Mouse (Mus musculus) lung, adult 2 months (tissue): ENCODE measurements at regions not wholly inside any gene's neighbourhood (a gene's known extent, or its start where the extent isn't known, plus 50 kb on each side); places are given as distances from the start of the nearest gene placed in this dataset.

ENCODE experiments used
- DNase-seq: peaks from one replicate; pipeline ENCODE4 v3.0.0; 2022
- H3K4me1 ChIP-seq: fragments of 200-500 bp; 2 replicates; pipeline ENCODE4 v1.6.1; 2011; ENCODE audit warnings: low read length; ENCODE audit not compliant: control insufficient read depth, insufficient read depth
- H3K4me3 ChIP-seq: fragments of 200-500 bp; replicated peaks from 2 replicates; pipeline ENCODE3; 2011; ENCODE audit warnings: low read depth, mild to moderate bottlenecking, control low read depth, low read length; ENCODE audit errors: extremely low read depth
- CTCF ChIP-seq: fragments of 200-500 bp; IDR thresholded peaks from 2 replicates; pipeline ENCODE4 v1.5.1; 2011; ENCODE audit warnings: mild to moderate bottlenecking, low read length, control low read depth; ENCODE audit not compliant: insufficient read depth
- POLR2A ChIP-seq: fragments of 200-500 bp; IDR thresholded peaks from 2 replicates; pipeline ENCODE4 v1.6.1; 2011; ENCODE audit warnings: low read depth, mild to moderate bottlenecking, control low read depth, low read length, borderline replicate concordance; ENCODE audit errors: extremely low read depth
- WGBS: fragments of 180-500 bp; shearing (Covaris S2); methylation state at CpG from one replicate; pipeline ENCODE4 v1.1.7; 2018; 5-methylcytosine and 5-hydroxymethylcytosine counted together

DNA sequence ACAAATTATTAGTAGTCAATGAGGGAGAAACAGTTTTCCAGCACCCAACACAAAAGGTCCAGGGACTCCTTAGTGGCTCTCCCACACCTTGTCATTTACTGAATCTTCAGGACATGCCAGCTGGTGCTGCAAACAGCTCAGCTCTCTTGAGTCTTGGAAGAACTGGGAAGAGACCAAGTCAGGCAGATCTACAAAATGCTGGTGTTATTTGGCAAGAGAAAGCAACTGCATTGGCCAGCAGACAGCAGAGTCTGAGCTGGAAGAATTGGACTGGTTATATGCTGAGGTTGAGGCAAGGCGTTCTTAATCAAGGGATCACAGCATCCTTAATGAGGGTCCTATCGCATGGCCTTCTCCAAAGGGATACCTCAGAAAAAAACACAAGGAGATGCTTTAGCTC lies 124.2 kb upstream of the Lef1 start:
- Histone ChIP-seq H3K4me1 (peaks cover 4% of the 10 kb centered on the region), H3K4me3 (no peak overlapping the region)
- DNase-seq, result no peak
- WGBS, result 83% methylated on average over 2 of the region's 2 CpGs
- TF ChIP-seq POLR2A (no peak), CTCF (no peak)

DNA sequence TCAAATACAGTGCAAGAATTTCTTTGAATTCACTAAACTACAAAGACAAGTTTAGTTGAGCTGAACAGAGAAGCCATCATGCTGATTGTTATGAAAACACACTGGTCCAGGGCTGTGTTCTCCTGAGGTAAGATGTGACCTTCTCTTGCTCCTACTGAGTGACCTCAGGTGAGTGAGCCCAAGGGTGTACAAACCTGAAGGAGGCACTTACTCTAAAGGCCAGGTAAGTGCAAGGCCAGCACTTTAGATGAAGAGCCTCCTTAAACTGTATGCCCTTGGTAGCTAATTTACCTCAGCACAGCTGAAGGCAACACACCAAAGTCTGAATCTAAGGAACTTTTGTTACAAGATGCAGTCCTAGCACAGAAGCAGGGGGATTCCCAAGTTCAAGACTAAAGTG lies 128.7 kb upstream of the Lef1 start:
- Histone ChIP-seq H3K4me3 (no peak overlapping the region), H3K4me1 (peaks cover 1% of the 10 kb centered on the region; the same call in 1 of the 2 replicates)
- no peak for DNase-seq
- no peak for TF ChIP-seq CTCF
- no peak for TF ChIP-seq POLR2A

DNA sequence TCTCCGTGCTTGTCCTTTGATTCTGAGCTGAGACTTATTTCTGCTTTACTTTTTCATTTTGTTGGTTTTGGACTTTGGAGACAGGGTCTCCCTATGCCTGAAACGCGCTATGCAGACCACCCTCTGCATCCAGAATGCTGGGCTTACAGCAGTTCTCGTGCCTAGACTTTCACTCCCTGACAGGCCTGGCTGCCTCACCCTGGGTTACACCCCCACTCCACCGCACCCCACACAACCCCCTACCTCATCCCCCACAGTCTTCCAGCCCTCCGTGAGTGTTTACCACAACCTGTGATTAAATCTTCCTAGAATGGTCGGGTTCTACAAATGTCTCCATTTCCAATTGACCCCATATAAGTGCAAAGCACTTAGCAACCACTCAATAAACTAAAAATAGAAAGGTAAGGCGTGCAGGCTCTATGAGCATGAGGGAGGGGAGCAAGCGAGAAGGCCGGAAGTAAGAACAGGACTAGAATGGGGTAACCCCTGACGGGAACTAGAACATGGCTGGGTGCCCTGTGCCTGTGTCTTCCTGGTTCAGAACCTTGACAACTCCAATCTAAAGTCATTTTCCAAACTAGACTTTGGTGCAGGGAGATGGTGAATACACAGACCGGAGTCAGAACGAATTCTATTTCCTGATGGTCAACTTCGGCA lies 131.2 kb upstream of the Lef1 start:
- Histone ChIP-seq H3K4me3 (no peak overlapping the region), H3K4me1 (no peaks in the 10 kb centered on the region)
- 68% methylated on average over 14 of the region's 14 CpGs for WGBS
- TF ChIP-seq POLR2A (no peak), CTCF (no peak)
- no peak for DNase-seq

DNA sequence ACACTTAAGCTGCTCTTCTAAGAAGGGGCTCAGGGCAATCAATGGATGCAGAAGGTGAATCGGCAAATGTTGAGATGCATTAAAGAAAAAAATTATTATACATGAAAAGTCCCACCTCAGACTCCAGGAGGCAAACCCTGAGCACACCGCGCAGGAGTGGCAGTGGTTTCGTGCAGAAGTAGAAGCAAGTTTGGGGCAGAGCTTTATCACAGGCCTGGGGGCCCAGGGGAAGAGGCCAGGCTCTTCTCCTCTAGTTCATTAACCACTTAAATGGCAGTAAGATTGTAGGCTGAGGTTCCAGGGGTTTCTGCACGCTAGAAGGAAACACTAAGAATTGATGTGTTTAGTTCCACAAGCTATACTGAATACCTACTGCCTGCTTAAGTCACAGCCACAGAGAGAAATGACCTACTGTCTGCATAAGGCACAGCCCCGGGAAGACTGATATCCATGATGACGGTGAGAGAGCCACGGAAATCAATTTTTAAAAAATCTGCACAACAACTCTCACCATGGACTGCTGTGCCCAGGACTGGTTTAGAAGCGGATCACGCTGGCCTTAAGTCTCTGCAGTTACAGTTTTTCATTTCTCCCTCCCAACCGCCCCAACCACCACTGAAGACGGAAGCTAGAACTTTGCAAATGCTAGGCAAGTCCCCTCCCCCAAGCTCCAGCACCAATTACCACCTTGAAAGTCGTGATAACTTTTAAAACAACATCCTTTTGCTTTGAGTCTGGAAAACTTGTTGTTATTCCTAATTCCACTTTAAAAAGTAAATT lies 132.2 kb upstream of the Lef1 start:
- WGBS, result 62% methylated on average over 13 of the region's 13 CpGs
- no peak for DNase-seq
- Histone ChIP-seq H3K4me3 (no peak overlapping the region), H3K4me1 (no peaks in the 10 kb centered on the region)
- TF ChIP-seq POLR2A, result no peak
- no peak for TF ChIP-seq CTCF

DNA sequence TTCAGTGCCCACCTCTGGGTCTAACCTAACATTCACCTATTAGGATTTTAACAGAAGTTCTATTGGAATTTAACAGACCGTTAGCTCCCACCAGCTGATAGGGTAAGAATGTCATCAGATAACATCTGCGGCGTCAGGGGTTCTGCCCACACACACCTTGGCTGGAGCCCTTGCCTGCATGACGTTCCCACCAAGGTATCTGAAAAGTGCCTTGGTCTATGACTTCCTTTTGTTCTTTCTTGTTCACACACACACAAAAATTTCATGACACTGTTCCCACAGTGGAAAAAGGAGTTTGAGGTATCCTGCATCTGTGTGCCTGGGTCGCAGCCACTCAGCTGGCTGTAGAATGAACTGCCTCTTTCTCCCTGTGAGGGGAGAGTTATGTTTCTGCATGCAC lies 134.1 kb upstream of the Lef1 start:
- no peak overlapping the region for H3K4me3 ChIP-seq
- DNase-seq, result no peak
- H3K4me1 ChIP-seq, result no peaks in the 10 kb centered on the region
- TF ChIP-seq POLR2A (no peak), CTCF (no peak)
- 77% methylated on average over 5 of the region's 5 CpGs for WGBS

DNA sequence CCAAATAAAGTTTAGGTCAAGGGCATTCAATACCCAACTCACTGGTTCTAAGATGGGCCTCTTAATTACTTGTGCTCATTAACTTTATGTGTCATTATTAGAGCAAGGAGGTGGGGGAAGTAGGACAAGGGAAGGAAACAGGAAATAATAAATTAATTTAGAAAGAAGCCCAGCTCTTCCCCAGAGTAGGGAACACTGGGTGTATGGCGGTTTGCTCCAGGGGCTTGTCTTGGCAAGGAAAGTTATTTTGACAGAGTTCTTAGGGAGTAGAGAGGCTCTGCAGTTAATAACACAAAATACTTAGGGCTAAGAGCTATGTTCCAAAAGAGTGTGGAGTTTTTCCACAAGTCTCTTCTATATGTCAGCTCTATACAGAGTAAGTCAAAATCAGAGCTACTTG lies 135.0 kb upstream of the Lef1 start:
- no peak for DNase-seq
- no peaks in the 10 kb centered on the region for H3K4me1 ChIP-seq
- H3K4me3 ChIP-seq, result no peak overlapping the region
- 33% methylated on average over 1 of the region's 1 CpGs for WGBS
- no peak for TF ChIP-seq CTCF
- TF ChIP-seq POLR2A, result no peak

DNA sequence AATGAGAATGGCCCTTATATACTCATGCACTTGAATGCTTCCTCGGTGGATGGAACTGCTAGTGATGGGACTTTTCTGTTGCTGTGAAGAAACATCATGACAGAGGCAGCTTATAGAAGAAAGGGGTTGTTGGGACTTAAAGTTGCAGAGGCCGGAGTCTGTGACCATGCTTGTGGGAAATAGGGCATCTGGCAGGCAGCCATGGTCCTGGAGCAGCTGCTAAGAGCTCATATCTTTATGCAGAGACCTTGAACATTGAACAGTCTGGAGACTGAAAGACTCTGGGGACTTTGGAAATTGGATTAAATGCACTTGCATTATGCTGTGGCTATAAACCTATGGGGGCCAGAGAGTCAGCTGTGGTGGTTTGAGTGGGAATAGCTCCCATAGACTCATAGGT lies 138.1 kb upstream of the Lef1 start:
- Histone ChIP-seq H3K4me1 (no peaks in the 10 kb centered on the region), H3K4me3 (no peak overlapping the region)
- TF ChIP-seq POLR2A, result no peak
- TF ChIP-seq CTCF, result no peak
- DNase-seq, result no peak
- 80% methylated on average over 2 of the region's 2 CpGs for WGBS

DNA sequence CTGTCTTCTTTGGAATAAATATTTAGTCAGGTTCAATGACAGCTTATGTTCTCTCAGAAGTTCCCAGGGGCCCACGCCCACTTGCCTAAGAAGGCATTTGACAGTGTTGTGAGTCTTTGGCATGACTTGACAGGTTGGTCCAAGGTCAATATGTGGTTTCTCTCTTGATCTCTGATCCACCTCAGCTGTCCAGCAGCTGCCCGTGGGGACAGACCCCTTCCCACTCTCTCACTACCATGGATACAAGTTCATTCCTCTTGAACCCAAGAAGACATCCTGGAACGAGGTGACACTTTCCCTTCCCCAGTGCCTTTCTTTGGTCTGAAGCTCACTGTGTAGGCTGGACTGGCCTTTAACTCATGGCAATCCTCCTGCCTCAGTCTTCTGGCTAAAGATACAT lies 145.0 kb upstream of the Lef1 start:
- no peak for DNase-seq
- no peaks in the 10 kb centered on the region for H3K4me1 ChIP-seq
- 79% methylated on average over 3 of the region's 3 CpGs for WGBS
- H3K4me3 ChIP-seq, result no peak overlapping the region
- TF ChIP-seq CTCF (no peak), POLR2A (no peak)

DNA sequence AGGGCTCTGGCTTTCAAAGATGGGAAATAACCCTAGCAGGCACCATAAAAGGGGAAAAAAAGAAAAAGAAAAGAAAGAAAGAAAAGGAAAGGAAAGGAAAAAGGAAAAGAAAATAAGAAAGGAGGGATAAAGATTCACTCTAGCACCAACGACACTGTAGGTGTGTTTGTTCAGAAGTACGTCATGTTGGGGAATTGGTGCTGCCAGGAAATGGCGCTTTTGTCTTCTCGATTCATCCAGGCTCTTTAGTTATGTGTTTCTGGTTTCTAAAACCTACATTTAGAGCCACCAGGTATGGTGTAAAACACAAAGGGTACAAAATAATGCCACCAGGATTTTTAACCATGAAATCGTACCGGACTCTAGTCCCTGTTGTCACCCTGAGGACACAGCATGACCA lies 146.2 kb upstream of the Lef1 start:
- no peak for DNase-seq
- H3K4me1 ChIP-seq, result no peaks in the 10 kb centered on the region

DNA sequence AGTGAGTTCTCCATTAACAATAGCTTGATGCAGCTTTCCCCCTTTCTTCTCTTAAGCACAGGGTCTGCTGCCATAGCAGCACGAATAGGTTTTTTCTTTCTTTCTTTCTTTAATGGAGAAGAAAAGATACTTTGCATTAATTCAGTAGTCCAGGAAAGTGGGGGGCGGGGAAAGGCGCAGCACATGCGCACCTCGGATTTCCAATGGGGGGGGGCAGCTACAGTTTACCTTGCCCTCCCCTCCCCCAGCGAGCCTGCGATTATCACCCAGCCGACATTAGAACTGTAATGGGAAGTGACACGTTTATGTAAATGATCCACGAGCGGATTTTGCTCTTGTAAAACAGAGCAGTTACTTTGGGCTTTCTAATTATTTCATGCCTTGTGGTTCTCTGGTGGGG lies 146.6 kb upstream of the Lef1 start:
- no peak for TF ChIP-seq CTCF
- no peak for TF ChIP-seq POLR2A
- H3K4me1 ChIP-seq, result no peaks in the 10 kb centered on the region
- no peak overlapping the region for H3K4me3 ChIP-seq
- 39% methylated on average over 11 of the region's 11 CpGs for WGBS
- DNase-seq, result no peak

More for the DNA sequence above, 146.2 kb upstream of the Lef1 start:
- no peak overlapping the region for H3K4me3 ChIP-seq
- 88% methylated on average over 6 of the region's 6 CpGs for WGBS
- TF ChIP-seq POLR2A (no peak), CTCF (no peak)
